Mouse (Mus musculus): Measurements from ENCODE around the gene Ryr1. TPM values are rescaled to one million over a fixed set of nuclear protein-coding genes. Genes with fewer than 3 reads are reported as not detected.

The Ryr1 gene
- total RNA-seq, 2 experiments from 2014 or later: 6.7 to 7.0 TPM

GRCm38 (mm10) chr7:28956270-28956669 is 168.7 kb downstream of the Ryr1 start:
- DNase-seq (ENCODE audit: extremely low spot score in 1 of 2, low spot score in 2 of 2): no peak
- intact Hi-C loops (cut with DNase I): no loop called here

- no peak for DNase-seq (ENCODE audit: extremely low spot score in 1 of 2, low spot score in 2 of 2)
- intact Hi-C loops (cut with DNase I): no loop called here
Measured at GRCm38 (mm10) chr7:28955295-28955897, 169.6 kb downstream of the Ryr1 start.

- intact Hi-C loops (cut with DNase I): no loop called here
- DNase-seq (ENCODE audit: extremely low spot score in 1 of 2, low spot score in 2 of 2): no peak
Measured at GRCm38 (mm10) chr7:28954773-28955172, 170.2 kb downstream of the Ryr1 start.

GRCm38 (mm10) chr7:28953476-28954376 is 171.3 kb downstream of the Ryr1 start:
- no peak for DNase-seq (ENCODE audit: extremely low spot score in 1 of 2, low spot score in 2 of 2)
- intact Hi-C loops (cut with DNase I): no loop called here

Small RNA genes lying within 50 kb of the gene (microRNA-seq; reads per million reads assigned to microRNA genes)
- gene Gm44408 (not detected), gene Mir1963 (not detected)

Other genes starting within 250 kb of the Ryr1 start
- under 1 TPM; 0.53 to 0.69 TPM for gene Capn12, start 243.8 kb downstream of the Ryr1 start, total RNA-seq (2021)
- gene Actn4, start 162.8 kb downstream of the Ryr1 start, total RNA-seq (2021): 100 to 1,000 TPM; 151 to 160 TPM
- gene Eif3k, start 143.3 kb downstream of the Ryr1 start, total RNA-seq (2021): 100 to 1,000 TPM; 171 to 178 TPM
- gene Map4k1, start 143.1 kb downstream of the Ryr1 start, total RNA-seq (2021): 1 to 10 TPM; 5.8 to 6.0 TPM
- 1 to 10 TPM; 1.8 to 2.1 TPM for gene Rasgrp4, start 9.7 kb upstream of the Ryr1 start, total RNA-seq (2021)
- 10 to 100 TPM; 25.1 to 26.0 TPM for gene Fam98c, start 31.1 kb upstream of the Ryr1 start, total RNA-seq (2021)
- gene Ggn, start 45.0 kb upstream of the Ryr1 start, total RNA-seq (2021): under 1 TPM; 0.58 to 0.65 TPM
- 10 to 100 TPM; 37.9 TPM for gene Spred3, start 45.2 kb upstream of the Ryr1 start, total RNA-seq (2021)
- gene Psmd8, start 55.5 kb upstream of the Ryr1 start, total RNA-seq (2021): 100 to 1,000 TPM; 167 to 170 TPM
- gene Catsperg1, start 88.9 kb upstream of the Ryr1 start, total RNA-seq (2021): 1 to 10 TPM; 1.8 TPM
- gene Kcnk6, start 107.3 kb upstream of the Ryr1 start, total RNA-seq (2021): 1 to 10 TPM; 1.9 to 3.6 TPM
- 10 to 100 TPM; 41.6 to 42.1 TPM for gene Yif1b, start 113.2 kb upstream of the Ryr1 start, total RNA-seq (2021)
- gene 2200002D01Rik, start 123.3 kb upstream of the Ryr1 start, total RNA-seq (2021): not detected
- gene Spint2, start 156.7 kb upstream of the Ryr1 start, total RNA-seq (2021): 10 to 100 TPM; 20.5 to 21.3 TPM
- gene Ppp1r14a, start 164.1 kb upstream of the Ryr1 start, total RNA-seq (2021): 1 to 10 TPM; 2.4 to 3.3 TPM
- 100 to 1,000 TPM; 127 to 141 TPM for gene Dpf1, start 178.8 kb upstream of the Ryr1 start, total RNA-seq (2021)

Data from left cerebral cortex, postnatal 10 days (tissue).